Mouse (Mus musculus) inflammation-experienced regulatory T-cells, adult 16 weeks (primary cell): ENCODE data around the gene Psma3. TPM values are rescaled to one million over a fixed set of nuclear protein-coding genes. Genes with fewer than 3 reads are reported as not detected.

ENCODE experiments used
- polyA plus RNA-seq: library from polyadenylated mRNA; unstranded; fragments of 100-300 nt; shearing (Covaris generic); gene quantifications from one replicate; pipeline ENCODE4 v1.2.1, GENCODE M21; 2017

Psma3 gene
- polyA plus RNA-seq, result 424 TPM

DNA sequence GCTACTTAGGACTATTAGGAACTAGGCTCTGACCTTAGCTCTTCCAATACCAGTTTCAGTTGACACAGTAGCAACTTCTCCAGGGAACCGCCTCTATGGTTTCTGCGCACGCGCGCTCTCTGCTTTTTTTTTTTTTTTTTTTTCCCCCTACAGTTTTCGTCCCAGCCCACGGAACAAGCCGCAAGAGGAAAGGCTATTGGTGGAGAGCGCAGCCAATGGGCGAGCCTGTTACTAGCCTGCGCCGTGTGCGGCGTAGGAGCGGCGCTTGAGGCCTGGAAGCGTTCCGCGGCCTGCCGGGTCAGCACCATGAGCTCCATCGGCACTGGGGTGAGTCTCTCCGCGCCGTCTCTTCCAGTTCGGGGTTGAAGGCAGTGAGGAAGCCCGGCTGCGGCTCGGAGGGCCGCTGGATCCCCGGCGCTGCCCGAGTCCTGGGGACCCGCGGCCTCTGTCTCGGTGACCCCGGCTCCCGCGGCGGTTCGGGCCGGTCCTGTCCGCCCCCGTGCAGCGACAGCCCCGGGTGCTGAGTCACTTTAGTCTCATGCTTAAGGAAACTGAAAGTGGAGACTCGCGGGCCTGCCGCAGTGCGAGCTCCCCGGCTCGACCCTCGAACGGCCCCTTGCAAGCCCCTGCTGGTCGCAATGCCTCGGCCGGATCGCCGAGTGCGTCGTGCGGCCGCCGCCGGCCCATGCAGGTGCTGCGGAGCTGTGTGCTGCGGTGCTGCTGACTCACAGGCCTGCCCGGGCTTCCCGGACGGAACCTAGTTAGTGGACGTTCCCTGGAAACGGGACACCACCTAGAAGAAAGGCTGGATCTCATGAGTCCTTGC lies at the start of gene Psma3:
Gene Psma3 (plus strand): TSS at position 181 of the 826 bp plus-strand sequence.

DNA sequence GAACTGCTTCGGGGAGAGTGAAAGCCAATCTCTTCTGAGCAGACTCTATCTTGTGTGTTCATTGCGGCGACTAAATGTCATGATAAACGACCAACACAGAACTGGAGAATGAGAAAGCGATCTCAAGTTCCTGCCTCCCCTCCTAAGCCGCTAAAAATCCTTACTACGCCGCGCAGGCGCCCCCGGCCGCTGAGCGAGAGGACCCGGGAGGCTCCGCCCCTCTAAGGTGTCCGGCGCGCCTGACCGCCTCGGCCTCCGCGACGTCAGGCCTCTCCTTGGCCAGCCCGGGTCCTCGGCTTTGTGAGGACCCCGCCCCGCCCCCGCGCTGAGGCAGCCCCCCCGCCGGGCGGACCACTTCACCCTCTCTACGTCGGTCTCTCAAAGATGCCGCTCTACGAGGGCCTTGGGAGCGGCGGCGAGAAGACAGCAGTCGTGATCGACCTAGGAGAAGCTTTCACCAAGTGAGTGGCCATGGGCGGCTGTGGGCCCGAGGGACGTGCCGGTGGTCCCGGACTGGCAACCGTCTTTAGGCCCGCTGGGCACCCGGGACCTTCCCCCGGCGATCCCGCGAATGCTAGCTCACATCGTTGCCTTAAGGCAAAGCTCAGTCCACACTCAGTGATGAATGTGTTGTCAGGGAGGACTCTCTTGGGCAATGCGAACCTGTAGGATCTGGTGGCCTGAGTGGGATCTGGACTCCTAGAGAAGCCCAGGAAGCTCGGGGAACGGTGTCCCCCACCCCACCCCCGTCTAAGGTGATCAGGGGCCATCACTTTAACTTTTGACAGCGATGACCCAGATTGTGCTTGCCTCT lies 36.6 kb upstream of the Psma3 start, which contains the start of gene Actr10:
Gene Actr10 (plus strand): TSS at position 287 of the 814 bp plus-strand sequence.

DNA sequence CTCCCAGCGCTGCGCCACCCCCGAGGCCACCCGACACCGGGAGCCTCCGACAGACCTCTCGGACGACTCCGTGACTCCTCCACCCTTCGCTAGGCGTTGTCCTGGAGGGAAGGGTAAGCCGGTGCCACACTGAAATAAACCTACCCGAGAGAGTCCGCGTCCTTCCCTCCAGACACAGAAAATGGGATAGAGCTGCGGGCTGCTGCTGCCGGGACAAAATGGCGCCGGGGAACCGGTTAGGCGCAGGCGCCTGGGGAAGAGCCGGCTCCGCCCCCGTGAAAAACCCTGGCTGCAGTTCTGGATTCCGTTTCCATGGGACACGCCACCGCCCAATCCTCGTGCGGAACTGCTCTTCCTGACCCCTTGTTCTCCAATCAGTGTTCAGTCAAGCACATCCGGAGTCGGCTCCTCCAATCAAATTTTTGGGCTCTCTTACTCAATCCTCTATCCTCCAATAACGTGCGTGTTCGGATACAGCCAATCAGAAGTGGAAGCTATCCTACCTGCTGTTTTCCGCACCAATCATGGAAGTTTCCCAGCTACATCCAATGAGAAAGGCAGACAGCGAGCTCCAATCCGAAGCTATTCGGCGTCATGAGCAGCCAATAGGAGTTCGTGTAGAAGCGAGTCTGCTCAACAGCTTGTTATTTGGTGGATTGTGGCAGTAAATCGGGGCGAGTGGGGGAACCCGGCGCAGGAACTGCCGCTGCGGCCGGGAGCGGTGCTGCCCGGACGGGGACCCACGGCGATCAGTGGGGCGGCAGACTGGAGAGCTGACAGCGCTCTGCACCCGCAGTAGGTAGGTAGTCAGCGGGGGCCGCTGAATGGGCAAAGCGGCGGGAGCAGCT lies 41.2 kb downstream of the Psma3 start, which contains the start of gene Arid4a:
Gene Arid4a (plus strand): TSS at position 628 of the 848 bp plus-strand sequence.

Other genes starting within 250 kb of the Psma3 start
- gene Frmd6, start 149.1 kb upstream of the Psma3 start, polyA plus RNA-seq, result 48.3 TPM
- 338 TPM for gene Actr10, start 36.8 kb upstream of the Psma3 start, polyA plus RNA-seq
- gene Arid4a, start 41.4 kb downstream of the Psma3 start, polyA plus RNA-seq, result 184 TPM
- not detected for gene Tomm20l, start 136.8 kb downstream of the Psma3 start, polyA plus RNA-seq
- 46.6 TPM for gene Timm9, start 162.1 kb downstream of the Psma3 start, polyA plus RNA-seq
- gene 2700049A03Rik, start 162.2 kb downstream of the Psma3 start, polyA plus RNA-seq, result 13.3 TPM